Mouse (Mus musculus) layer of hippocampus, postnatal 36 days (tissue): ENCODE data around the gene Ifi203. TPM values are rescaled to one million over a fixed set of nuclear protein-coding genes. Genes with fewer than 3 reads are reported as not detected.
A peak's percentile ranks its signal among the peaks of the same experiment; 100 is the strongest.
"Not testable (repeated sequence)": the region's sequence is repeated elsewhere in the genome, so short reads cannot be mapped to it uniquely, and the experiment has no call there.

Source experiments
- DNase-seq, 2 experiments: peaks; one replicate each; pipeline ENCODE4 v3.0.0; 2022
- total RNA-seq, 2 experiments: library from RNA; stranded (reverse); gene quantifications; 2 replicates each; pipeline ENCODE4 v1.2.3; 2021

Gene Ifi203
- total RNA-seq, 2 experiments from 2014 or later = 5.2 to 5.6 TPM

DNA sequence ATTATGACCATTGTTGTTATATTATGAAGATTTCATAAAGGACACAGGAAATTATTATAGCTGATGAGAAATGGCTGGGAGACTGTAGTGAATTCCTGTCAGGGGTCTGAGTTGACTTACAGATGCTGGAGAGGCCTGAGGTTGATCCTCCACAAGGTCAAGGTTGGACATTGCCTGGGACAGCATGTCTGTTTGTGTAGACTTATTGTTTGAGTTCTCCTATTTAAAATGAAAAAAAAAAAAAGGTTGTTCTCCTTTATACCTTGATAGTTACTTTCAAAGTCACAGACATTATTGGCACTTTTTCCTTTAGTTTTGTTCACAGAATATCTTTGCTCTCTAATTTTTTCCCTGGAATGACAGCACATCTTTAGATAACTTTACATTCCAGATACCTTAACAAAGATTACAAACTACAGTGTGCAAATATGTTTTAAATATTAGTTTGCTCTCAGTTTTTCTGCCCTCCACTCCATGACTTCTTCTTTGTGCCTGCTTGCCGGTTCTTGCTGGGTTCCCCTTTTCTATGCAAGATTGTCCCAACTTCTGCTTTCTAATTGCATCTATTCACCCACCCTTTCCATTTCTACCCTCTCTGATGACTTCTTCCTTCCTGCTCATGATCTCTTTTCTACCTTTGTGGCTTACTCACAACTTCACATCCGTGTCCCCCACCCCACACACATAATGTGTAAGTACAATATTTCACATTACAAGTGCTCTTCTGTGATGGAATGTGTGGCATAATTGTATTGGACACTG is 55.3 kb downstream of the Ifi203 start:
- DNase-seq = not testable (repeated sequence)

DNA sequence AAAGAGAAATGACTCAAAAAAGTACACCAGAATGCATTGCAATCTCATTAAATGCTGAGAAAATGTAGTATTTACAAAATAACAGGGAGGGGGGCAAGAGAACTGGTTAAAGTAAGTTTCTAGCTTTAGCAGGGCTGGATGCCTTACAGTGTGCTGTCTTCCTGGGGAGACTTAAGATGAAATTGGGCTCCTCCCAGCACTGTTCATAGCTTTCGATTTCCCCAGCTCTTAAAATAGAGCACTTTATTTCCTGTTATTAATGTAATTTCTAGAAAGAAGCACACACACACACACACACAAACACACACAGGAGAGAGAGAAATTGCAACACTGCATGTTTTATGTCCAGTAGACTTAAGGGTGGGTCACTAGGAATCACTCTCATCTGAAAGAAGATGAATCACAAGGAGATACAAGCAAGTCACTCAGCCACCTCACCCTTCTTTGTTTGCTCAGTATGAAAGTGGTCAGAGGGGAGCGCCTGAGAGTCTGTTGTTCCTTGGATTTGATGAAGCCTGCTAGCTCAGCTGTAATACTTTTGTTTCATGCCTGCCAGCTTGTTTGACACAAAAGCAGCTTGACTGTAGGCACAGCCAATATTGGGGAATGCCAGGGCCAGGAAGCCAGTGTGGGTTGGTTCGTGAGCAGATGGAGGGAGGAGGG is 62.3 kb downstream of the Ifi203 start:
- peak; percentile 68 to 71 for DNase-seq

DNA sequence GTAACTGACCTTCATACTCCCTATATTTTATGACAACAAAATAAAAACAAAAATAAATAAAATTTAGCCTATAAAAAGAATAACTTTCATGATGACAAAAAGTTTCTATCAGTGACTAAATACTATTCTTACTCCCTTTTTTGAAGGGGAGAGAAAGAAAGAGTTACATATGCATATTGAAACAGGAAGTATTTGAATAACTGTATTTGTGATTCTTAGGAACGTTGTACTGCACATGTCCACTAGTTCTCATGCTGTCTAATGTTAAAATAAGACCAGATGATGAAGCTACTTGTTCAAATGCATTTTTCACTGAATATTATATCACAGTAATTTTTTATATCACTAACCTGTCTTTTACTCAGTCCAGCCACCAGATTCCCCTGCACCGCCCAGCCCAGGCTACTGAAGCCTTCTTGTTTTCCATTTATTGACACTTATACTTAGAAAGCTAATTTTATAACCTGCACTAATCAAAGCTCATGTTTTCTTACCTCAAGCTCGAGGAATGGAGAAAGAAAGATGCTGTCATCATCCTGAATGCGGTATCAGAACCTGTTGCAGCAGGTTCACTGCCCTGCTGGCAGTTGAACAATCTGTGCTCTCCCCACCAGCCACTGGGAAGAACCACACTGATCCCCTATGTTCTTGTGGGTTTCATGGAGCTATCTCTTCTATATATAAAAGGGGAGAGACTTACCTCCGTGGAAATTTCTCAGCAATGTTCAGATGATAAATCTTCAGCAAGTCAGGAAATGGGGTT is 63.1 kb downstream of the Ifi203 start:
- DNase-seq = not testable (repeated sequence)

DNA sequence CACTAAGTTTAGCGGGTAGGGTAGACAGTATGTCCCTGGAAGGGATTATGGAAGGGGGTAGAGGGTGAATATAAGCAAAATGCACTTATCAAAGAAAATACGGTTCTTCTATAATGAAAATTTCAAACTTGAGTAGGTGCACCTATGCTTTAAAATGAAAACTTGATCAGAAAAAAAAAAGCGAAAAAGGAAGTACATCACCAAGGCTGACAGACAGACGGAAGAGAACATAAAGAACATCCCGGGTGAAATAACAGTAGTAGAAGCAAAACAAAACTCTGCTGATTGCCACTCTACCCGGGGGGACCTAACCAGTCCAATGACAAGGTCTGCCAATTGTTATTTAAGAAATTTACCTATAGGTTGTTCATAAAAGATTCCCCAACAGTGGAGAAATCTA is 64.2 kb downstream of the Ifi203 start:
- not testable (repeated sequence) for DNase-seq

DNA sequence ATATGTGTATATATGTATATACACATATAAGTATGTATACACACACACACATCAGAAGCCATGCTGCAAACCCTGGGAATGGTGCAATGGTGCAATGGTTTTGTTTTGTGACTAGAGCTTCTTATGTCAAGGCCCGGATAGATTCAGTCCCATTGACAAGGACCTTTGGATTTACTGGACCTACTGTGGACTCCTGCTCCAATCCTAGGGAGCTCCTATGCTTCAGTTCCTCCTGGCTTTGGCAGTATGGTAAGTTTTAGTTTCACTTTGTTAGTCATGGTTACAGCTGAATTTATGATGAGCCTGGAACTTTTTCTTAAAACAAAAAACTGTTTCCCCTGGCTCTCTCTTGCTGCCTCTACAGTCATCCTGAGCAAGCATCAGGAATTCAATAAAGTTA is 65.3 kb downstream of the Ifi203 start:
- DNase-seq = not testable (repeated sequence)

Other genes starting within 250 kb of the Ifi203 start
- gene Ifi207, start 200.9 kb downstream of the Ifi203 start, total RNA-seq = under 1 TPM; 0.15 to 0.61 TPM
- under 1 TPM; 0.18 to 0.25 TPM for gene Ifi204, start 175.7 kb downstream of the Ifi203 start, total RNA-seq
- gene Ifi211, start 29.6 kb downstream of the Ifi203 start, total RNA-seq = not detected
- 10 to 100 TPM in 1 of 2 experiments, 1 to 10 TPM in 1; 8.6 to 13.0 TPM for gene Mndal, start 181 bp downstream of the Ifi203 start, total RNA-seq
- not detected for gene Ifi202b, start 40.1 kb upstream of the Ifi203 start, total RNA-seq
- not detected for gene Ifi205, start 89.1 kb upstream of the Ifi203 start, total RNA-seq
- gene Olfr433, start 98.0 kb upstream of the Ifi203 start, total RNA-seq = not detected
- not detected for gene Olfr432, start 106.5 kb upstream of the Ifi203 start, total RNA-seq
- gene Olfr430, start 123.9 kb upstream of the Ifi203 start, total RNA-seq = not detected
- not detected for gene Olfr429, start 141.7 kb upstream of the Ifi203 start, total RNA-seq
- gene Olfr427, start 154.2 kb upstream of the Ifi203 start, total RNA-seq = not detected
- gene Olfr231, start 178.5 kb upstream of the Ifi203 start, total RNA-seq = not detected
- not detected for gene Olfr424, start 188.8 kb upstream of the Ifi203 start, total RNA-seq
- gene Olfr420, start 213.0 kb upstream of the Ifi203 start, total RNA-seq = not detected
- gene Spta1, start 230.1 kb upstream of the Ifi203 start, total RNA-seq = under 1 TPM; 0.05 to 0.07 TPM